Mouse (Mus musculus): ENCODE data around the gene Lrguk.
A peak's percentile ranks its signal among the peaks of the same experiment; 100 is the strongest.

Gene Lrguk

GRCm38 (mm10) chr6:34028933-34029745 lies at the start of gene Lrguk:
Gene Lrguk (plus strand): TSS chr6:34029448.
- DNase-seq (ENCODE audit: low read depth), result peak; percentile 80

DNA sequence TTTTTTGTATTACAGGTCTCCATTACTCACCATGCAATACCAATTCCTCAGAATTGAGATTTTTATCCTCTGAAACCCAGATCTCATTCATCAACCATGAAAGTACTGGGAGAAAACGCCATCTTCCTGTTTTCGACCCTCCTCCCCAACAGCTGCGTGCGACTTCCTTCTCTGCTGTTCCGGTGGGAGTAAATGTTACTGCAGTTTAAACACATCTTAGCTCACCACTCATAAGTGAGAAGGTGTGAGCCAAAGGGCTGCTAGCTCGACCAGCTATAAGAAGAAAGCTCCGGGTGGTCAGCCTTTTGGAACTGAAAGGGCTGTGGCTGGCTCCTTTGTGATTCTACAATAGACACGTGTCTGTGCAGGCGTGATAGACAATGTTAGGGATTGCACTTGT lies 46.5 kb upstream of the Lrguk start:
- no peak for DNase-seq (ENCODE audit: low read depth)

- DNase-seq (ENCODE audit: low read depth), result no peak
Observed at GRCm38 (mm10) chr6:33987132-33987531, 42.1 kb upstream of the Lrguk start.

- no peak for DNase-seq (ENCODE audit: low read depth)
Observed at GRCm38 (mm10) chr6:33992213-33993034, 36.8 kb upstream of the Lrguk start.

DNA sequence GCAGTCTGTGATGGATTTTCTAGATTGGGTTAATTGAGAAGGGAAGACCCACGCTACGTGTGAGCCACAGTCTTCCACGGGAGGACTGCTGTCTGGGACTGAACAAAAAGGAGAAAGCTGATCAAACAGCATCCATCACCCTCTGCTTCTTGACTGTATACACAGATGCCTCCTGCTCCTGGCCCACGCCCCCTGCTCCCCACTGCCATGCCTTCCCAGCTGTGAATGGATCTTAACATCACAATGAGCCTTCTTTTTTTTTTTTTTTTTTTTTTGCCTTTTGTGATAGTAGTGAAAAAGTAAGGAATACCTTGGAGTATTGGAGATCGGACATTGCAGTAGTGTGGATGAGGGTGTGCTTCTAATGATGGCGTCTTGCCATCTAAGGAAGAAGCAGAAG lies 35.4 kb upstream of the Lrguk start:
- DNase-seq (ENCODE audit: low read depth), result no peak

- DNase-seq (ENCODE audit: low read depth), result no peak
Observed at GRCm38 (mm10) chr6:33998590-33998989, 30.7 kb upstream of the Lrguk start.

GRCm38 (mm10) chr6:33999530-33999929 lies 29.7 kb upstream of the Lrguk start:
- no peak for DNase-seq (ENCODE audit: low read depth)

DNA sequence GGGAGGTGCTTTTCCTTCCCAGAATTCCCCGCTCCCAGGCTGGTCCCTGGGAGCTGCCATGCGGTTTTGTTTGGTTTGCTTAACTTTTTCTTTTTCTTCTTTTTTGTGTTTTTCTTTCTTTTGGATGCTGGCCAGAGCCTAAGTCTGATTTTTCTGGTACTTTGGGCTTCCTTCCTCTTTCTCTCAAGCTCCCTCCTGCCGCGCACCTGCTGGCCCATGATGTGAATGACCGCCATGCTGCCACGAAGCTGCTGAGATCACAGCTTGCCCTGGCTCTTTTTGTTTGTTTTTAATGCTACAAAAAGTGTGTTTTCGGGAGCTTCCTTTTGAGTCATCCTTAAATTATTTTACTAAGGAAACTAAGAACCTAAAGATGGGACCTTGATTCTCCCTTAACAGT lies 28.6 kb upstream of the Lrguk start:
- no peak for DNase-seq (ENCODE audit: low read depth)

GRCm38 (mm10) chr6:34003033-34003432 lies 26.2 kb upstream of the Lrguk start:
- no peak for DNase-seq (ENCODE audit: low read depth)

- no peak for DNase-seq (ENCODE audit: low read depth)
Observed at GRCm38 (mm10) chr6:34013469-34013868, 15.8 kb upstream of the Lrguk start.

GRCm38 (mm10) chr6:34029746-34030027 lies 439 bp downstream of the Lrguk start:
- no peak for DNase-seq (ENCODE audit: low read depth)

- DNase-seq (ENCODE audit: low read depth), result no peak
Observed at GRCm38 (mm10) chr6:34034096-34034495, 4.8 kb downstream of the Lrguk start.

GRCm38 (mm10) chr6:34034577-34035461 lies 5.6 kb downstream of the Lrguk start:
- no peak for DNase-seq (ENCODE audit: low read depth)

DNA sequence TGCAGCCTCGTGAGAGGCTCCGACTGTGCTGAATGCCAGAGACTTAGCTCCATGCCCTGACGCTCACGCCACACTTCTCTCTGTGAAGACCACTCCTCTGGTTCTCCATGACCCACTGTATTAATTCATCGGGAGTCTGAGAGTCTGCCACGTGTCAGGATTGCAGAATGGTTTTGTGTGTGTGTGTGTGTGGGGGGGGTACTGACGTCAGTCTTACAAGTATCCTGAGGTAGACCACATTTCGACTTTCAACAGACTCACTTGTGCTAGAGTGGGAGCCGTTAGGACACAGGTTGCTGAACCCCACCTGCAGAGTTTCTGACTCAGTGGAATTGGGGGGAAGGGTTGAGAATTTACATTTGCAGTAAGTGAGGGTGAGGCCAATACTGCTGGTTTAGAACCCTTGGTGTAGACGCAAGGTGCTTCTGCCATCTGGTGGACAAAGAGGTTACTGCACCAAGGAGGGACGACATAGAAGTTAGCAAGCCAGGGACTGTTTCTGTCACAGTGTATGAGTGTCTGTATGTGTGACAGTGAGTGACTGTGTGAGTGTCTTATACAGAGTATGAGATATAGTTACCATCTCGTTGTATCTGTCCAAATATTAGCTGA lies 11.5 kb downstream of the Lrguk start:
- DNase-seq (ENCODE audit: low read depth), result peak; percentile 64

DNA sequence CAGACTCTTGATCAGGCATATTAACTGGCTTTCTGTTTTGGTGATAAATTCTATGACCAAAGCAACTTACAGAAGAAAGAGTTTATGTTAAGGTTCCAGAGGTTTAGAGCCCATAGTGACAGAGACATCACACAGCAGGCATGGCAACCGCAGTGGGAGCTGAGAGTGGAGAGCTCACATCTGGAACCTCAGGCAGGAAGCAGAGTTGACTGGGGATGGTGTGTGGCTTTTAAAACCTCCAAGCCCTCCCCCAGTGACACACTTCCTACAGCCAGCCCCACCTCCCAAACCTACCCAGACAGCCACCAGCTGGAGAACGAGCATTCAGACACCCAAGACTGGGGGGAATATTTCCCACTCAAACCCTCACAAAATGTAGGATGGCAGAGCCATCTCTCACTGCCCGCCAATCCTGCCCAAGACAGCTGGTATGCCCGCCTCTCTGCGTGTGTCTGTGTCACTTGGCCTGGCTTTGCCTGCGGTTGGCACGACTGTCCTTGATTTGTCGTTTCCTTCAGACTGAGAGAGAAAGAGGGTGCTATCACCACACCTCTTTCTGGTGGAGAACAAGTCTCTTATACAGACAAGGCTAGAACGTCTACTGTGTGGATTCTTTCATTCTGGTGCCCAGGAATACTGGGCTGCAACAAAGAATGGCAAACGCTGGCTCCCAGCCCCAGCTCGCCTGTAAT lies 12.5 kb downstream of the Lrguk start:
- DNase-seq (ENCODE audit: low read depth), result no peak

DNA sequence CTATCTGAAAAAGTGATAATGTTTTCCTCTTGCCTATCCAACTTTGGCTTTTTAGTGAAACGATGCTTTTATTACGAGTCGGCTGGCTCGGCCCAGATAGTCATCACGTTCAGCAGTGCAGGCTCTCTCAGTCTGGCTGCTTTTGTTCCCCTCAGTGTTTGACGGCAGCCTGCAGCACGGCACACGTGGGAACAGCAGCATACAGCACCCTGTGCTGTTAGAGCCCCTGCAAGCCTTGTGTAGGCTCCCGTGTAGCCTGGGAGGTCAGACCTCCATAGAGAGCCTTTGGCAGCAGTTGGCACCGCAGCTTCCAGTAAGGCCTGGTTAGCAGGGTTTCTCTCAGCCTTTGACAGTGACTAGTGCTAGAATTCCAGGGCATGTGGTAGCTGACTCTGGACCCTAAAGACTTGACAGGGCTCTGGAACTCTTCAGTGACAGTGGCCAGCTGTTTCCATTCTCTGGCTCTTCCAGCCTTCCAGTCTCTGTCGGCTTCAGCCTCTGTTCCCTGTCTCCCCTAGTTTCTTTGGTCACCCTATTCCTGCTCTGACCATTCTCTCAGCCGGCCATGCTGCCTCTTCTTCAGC lies 15.1 kb downstream of the Lrguk start:
- no peak for DNase-seq (ENCODE audit: low read depth)

- no peak for DNase-seq (ENCODE audit: low read depth)
Observed at GRCm38 (mm10) chr6:34044846-34045540, 15.7 kb downstream of the Lrguk start.

GRCm38 (mm10) chr6:34046551-34047186 lies 17.4 kb downstream of the Lrguk start:
- no peak for DNase-seq (ENCODE audit: low read depth)

GRCm38 (mm10) chr6:34049433-34049832 lies 20.2 kb downstream of the Lrguk start:
- DNase-seq (ENCODE audit: low read depth), result no peak

DNA sequence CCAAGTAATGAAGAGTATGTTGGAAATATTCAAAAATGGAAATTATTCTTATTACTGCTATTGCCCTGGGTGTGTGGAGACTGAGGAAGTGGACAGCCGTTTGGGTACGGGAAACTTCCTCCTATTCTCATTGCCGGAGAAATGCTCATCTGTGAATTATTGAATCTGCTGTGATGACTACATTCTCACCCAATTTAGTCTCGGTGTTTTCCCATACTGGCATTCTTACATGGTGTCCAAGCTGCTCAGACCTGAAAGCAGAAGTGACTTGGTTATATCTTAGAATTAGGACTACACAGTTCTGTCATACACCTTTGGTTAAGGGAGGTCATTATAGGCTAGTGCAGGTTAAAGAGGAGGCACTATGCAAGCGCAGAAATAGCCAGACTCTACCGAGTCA lies 30.5 kb downstream of the Lrguk start:
- no peak for DNase-seq (ENCODE audit: low read depth)

Data from c-Kit-positive CD71-positive TER-119-negative erythroid progenitor cells, embryonic 14.5 days (primary cell).